Mouse (Mus musculus) CD4-positive helper T cell, adult 2 months (primary cell): ENCODE measurements around the gene Gm21818.
"Not testable (repeated sequence)": the region's sequence is repeated elsewhere in the genome, so short reads cannot be mapped to it uniquely, and the experiment has no call there.

ENCODE experiments used
- DNase-seq: peaks from one replicate; pipeline ENCODE4 v3.0.0-alpha.2; 2012; ENCODE audit warnings: low read depth, missing footprints, low spot score

Gm21818 gene

GRCm38 (mm10) chr13:120172133-120172532 lies at the start of gene Gm21818:
Gene Gm21818, plus strand, starts transcription at chr13:120172433.
- not testable (repeated sequence) for DNase-seq

DNA sequence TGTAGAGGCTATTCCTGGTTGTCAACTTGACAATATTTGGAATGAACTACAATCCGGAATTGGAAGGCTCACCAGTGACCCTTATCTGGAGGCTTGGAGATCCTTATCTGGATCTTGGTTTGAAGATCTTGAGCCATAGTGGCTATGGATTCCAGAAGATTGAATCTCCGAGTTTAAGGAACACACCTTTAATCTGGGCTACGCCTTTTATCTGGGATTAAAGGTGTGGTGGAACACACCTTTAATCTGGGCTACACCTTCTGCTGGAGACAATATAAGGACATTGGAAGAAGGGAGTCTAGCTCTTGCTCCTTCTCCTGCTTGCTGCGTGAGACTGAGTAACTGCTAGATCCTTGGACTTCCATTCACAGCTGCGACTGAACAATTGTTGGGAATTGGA lies 32.3 kb upstream of the Gm21818 start, which contains the start of gene Gm20767:
TSS of gene Gm20767 (plus strand) at position 301 of the 400 bp plus-strand sequence.
- DNase-seq = not testable (repeated sequence)

- not testable (repeated sequence) for DNase-seq
These were observed 29.9 kb upstream of the Gm21818 start for GRCm38 (mm10) chr13:120142348-120142747.

DNA sequence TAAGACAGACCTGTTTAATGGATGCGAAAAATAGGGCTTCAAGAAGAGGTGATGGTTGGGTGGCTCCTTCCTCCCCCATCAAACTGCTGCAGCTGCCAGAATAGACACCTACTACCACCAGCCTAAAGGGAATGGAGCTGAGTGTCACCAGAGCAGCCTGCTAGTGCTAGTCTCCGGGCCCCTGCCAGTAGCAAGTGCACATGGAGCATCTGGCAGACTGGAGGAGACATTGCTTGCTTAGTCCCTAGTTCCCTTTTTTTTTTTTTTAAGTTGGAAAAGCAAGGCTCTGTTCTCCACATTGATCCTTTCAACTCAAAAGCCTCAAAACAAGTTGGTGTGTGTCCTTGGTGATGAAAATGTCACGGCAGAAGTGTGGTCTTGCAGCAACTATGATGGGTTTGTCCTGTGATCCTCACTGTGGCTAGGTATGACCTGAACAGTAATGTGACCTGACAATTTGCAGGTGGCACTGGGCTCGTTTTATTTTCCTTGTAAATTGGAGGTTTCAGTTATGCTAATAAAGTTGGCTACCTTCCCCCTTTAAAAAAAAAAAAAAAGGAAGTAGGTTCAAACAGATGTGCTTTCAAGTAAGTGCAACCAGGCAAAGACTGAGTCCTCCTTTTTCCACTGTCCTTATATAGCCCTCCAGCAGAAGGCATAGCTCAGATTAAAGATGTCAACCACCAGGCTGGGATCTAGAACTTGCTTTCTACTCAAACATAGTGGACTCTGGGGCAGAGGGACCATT lies 22.4 kb upstream of the Gm21818 start:
- DNase-seq = not testable (repeated sequence)

GRCm38 (mm10) chr13:120150589-120150988 lies 21.6 kb upstream of the Gm21818 start:
- DNase-seq = not testable (repeated sequence)

GRCm38 (mm10) chr13:120168301-120168700 lies 3.9 kb upstream of the Gm21818 start:
- not testable (repeated sequence) for DNase-seq

DNA sequence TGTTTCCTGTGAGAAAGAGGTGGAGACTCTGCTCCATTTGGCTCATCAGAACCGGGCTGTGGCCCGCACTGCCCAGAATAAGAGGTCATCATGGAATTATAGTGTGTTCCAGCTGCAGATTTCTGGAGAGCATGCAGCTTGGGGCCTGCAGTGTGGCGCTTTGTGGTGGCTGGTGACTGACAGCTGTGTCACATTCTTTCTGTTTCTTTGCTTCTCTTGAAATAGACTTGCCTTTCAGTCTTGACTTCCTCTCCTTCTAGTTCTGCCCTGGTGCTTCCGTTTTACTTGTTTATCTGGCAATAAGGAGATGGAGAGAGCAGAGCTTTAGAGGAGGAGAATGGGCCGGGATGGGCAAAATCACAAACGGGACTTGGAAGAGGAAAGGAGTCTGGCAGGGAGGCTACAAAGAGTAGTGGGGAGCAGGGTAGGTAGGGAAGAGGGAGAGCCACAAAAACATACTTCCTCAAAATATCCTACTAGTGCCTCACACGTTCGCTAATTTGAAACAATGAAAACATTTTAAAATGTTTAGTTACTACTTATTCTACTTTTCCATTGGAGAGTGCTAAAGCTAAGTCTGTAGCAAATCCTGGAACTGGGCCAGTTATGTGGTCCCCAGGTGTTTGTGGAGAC lies 24.1 kb downstream of the Gm21818 start:
- not testable (repeated sequence) for DNase-seq

GRCm38 (mm10) chr13:120215847-120216246 lies 43.6 kb downstream of the Gm21818 start, which contains the start of gene Gm21762:
Gene Gm21762, minus strand, starts transcription at chr13:120215947.
- DNase-seq = not testable (repeated sequence)

DNA sequence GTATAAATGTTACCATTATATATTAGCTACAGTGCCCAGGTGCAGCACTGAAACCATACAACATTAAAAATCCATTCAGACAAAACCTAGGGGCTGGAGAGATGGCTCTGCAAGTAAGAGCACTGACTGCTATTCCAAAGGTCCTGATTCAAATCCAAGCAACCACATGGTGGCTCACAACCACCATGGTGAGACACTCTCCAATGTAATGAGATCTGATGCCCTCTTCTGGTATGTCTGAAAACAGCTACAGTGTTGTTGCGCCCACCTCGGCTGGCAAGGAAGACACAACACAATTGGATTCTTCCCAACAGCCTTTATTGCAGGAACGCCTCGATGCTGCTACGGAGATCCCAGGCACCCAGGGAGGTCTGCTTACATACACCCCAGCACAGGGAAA lies 48.7 kb downstream of the Gm21818 start:
- peak; percentile 4 for DNase-seq

- not testable (repeated sequence) for DNase-seq
These were observed 50.9 kb downstream of the Gm21818 start for GRCm38 (mm10) chr13:120223012-120223659.
